Mouse (Mus musculus) hindbrain, postnatal 0 days (tissue): ENCODE results near the gene Kcne2. TPM values are rescaled to one million over a fixed set of nuclear protein-coding genes. Genes with fewer than 3 reads are reported as not detected.

Source experiments
- ATAC-seq: fragments of 200-750 bp; cut with Nextera tagmentation; 2 replicates; pipeline ENCODE4 v1.8.0; 2017; ENCODE audit warnings: mild to moderate bottlenecking, moderate TSS enrichment, moderate library complexity
- DNase-seq: peaks from one replicate; pipeline ENCODE4 v3.0.0-alpha.2; 2015; ENCODE audit warnings: low spot score
- H3K27ac ChIP-seq: fragments of 300-500 bp; sonication (generic); 2 replicates; pipeline ENCODE4 v1.5.1; 2014; ENCODE audit warnings: mild to moderate bottlenecking
- H3K27me3 ChIP-seq: fragments of 300-500 bp; sonication (generic); 2 replicates; pipeline ENCODE4 v1.6.1; 2014; ENCODE audit warnings: low read length, mixed read lengths; ENCODE audit not compliant: insufficient read depth
- H3K36me3 ChIP-seq: fragments of 300-500 bp; sonication (generic); 2 replicates; pipeline ENCODE4 v1.6.1; 2014; ENCODE audit warnings: low read length, mixed read lengths; ENCODE audit not compliant: insufficient read depth
- H3K4me1 ChIP-seq: fragments of 300-500 bp; sonication (generic); 2 replicates; pipeline ENCODE4 v1.6.1; 2014; ENCODE audit warnings: antibody characterized with exemption, low read length, mixed read lengths; ENCODE audit not compliant: insufficient read depth
- H3K4me2 ChIP-seq: fragments of 300-500 bp; sonication (generic); 2 replicates; pipeline ENCODE4 v1.6.1; 2014; ENCODE audit warnings: low read depth, mild to moderate bottlenecking, low read length, moderate library complexity, mixed read lengths
- H3K4me3 ChIP-seq: fragments of 300-500 bp; sonication (generic); 2 replicates; pipeline ENCODE4 v1.5.1; 2014; ENCODE audit warnings: low read length
- H3K9ac ChIP-seq: fragments of 300-500 bp; sonication (generic); replicated peaks from 2 replicates; pipeline ENCODE4 v1.6.1; 2014; ENCODE audit warnings: mild to moderate bottlenecking, low read length, moderate library complexity, mixed read lengths
- H3K9me3 ChIP-seq: fragments of 300-500 bp; sonication (generic); 2 replicates; pipeline ENCODE4 v1.6.1; 2016; ENCODE audit warnings: low read length, mixed read lengths
- CTCF ChIP-seq: IDR thresholded peaks from 2 replicates; pipeline ENCODE4 v1.5.1; 2016; ENCODE audit warnings: antibody characterized with exemption, control low read depth, low read depth
- WGBS: fragments of 180-500 bp; shearing (Covaris S2); extraction: QIAGEN DNeasy Blood & Tissue Kit; methylation state at CpG from one replicate; pipeline ENCODE4 v1.1.7; 2014; 5-methylcytosine and 5-hydroxymethylcytosine counted together
- polyA plus RNA-seq: library from polyadenylated mRNA; unstranded; fragments of >200 nt; fragmentation: Nextera tagmentation; extraction: Ambion mirVana; gene quantifications from 2 replicates; pipeline ENCODE4 v1.2.1, GENCODE M21; 2015
- total RNA-seq: library from RNA; depleted of rRNA; stranded (reverse); fragments of >200 nt; gene quantifications from 2 replicates; pipeline ENCODE4 v1.2.3, GENCODE M21; 2014; rRNA removed

Gene Kcne2
- total and polyA plus RNA-seq, 2 experiments from 2014 or later: 8.2 to 19.1 TPM

DNA sequence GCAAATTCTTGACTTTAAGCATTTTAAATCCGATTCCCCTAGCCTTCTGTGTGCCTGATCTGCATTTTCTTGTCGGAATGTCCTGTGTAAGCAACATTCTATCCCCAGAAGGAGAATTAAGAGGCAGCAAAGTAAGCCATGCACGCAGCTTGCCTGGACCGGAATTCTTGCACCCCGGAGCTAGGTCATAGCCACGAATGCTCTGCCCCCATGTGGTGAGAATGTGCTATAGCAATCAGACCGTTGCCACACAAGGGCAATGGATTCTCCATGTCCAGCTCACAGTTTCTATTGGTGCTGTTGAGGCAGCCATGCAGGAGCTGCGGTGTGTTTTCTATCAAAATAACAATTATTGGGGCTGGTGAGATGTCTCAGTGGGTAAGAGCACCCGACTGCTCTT, 44.1 kb downstream of the Kcne2 start:
- 6% methylated on average over 9 of the region's 9 CpGs for WGBS
- H3K4me2 ChIP-seq: no peak overlapping the region
- peak; percentile 96 for TF ChIP-seq CTCF
- no peaks in the 10 kb centered on the region for H3K9me3 ChIP-seq
- no peak overlapping the region for H3K9ac ChIP-seq
- H3K27me3 ChIP-seq: no peaks in the 10 kb centered on the region
- H3K4me1 ChIP-seq: no peaks in the 10 kb centered on the region
- peak; percentile 91 for DNase-seq
- H3K4me3 ChIP-seq: no peak overlapping the region
- H3K36me3 ChIP-seq: no peaks in the 10 kb centered on the region
- no peak overlapping the region for H3K27ac ChIP-seq
- ATAC-seq: peak; percentile 60; the same call in 1 of the 2 replicates

- no peaks in the 10 kb centered on the region for H3K27me3 ChIP-seq
These were observed 48.7 kb downstream of the Kcne2 start for GRCm38 (mm10) chr16:92340612-92341511.

DNA sequence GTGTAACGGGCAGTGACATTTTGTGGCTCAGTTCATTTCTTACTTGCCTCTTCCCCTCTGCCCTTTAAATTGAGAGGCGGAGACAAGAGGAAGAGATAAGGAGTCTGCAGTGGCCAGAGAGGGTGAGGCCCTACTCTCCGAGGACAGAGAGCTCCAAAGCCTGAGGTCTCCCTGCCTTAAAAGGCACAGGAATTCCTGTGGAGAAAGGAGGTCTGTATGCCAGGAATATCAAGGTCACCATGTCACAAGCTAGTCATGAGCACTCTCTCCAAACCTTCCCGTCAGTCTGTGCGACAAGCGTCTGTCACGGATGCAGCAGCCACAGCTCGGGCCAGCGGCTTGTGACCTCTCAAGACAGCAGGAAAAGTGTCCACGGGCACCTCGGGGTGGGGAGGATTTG, 53.0 kb downstream of the Kcne2 start:
- 62% methylated on average over 11 of the region's 11 CpGs for WGBS
- no peaks in the 10 kb centered on the region for H3K9me3 ChIP-seq
- no peak overlapping the region for H3K27ac ChIP-seq
- no peaks in the 10 kb centered on the region; the same call in 1 of the 2 replicates for H3K4me1 ChIP-seq
- no peak for TF ChIP-seq CTCF
- no peak for ATAC-seq
- no peak overlapping the region for H3K4me3 ChIP-seq
- no peak overlapping the region for H3K4me2 ChIP-seq
- H3K9ac ChIP-seq: no peak overlapping the region
- H3K27me3 ChIP-seq: no peaks in the 10 kb centered on the region
- H3K36me3 ChIP-seq: no peaks in the 10 kb centered on the region
- no peak for DNase-seq

More at GRCm38 (mm10) chr16:92340612-92341511, 48.7 kb downstream of the Kcne2 start:
- WGBS: 27% methylated on average over 27 of the region's 27 CpGs
- Histone ChIP-seq H3K4me3 (peak overlapping the region; percentile 4; the same call in 1 of the 2 replicates), H3K36me3 (no peaks in the 10 kb centered on the region), H3K9ac (0 out of 2 replicates have a peak overlapping the region, but pooled peaks have one; percentile 1), H3K27ac (no peak overlapping the region), H3K4me2 (peak overlapping the region; percentile 44), H3K9me3 (no peaks in the 10 kb centered on the region), H3K4me1 (no peaks in the 10 kb centered on the region)
- TF ChIP-seq CTCF: peak; percentile 87
- ATAC-seq: peak; percentile 80
- peak; percentile 92 for DNase-seq

DNA sequence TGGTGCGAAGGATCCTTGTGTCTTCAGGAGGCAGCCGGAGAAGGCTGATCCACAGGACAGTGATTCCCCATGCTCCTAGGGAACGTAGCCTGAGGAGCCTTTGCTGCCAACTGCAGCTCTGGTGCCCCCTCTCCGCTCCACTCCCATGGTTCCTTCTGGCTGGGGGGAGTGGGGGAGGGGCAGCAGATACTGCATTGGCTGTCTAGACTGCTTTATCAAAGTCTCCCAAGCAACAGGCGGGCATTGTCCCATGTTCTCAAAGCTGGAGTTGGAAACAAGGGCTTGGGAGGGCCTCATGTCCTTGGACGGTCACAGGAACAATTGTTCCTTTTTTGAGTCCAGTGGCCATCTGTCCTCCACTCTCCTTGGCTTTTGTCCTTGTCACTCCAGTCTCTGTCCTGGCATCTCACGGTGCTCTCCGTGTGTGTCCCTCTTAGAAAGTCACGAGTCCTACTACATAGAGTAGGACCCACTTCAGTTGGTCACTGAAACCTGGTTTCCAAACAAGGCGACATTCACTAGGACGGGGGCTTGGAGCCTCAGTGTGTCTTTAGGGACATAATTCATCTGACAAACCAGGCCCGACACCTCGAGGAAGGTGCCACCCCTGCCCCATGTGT, 54.2 kb downstream of the Kcne2 start:
- ATAC-seq: peak; percentile 75
- 35% methylated on average over 13 of the region's 13 CpGs for WGBS
- H3K36me3 ChIP-seq: no peaks in the 10 kb centered on the region
- DNase-seq: peak; percentile 72
- TF ChIP-seq CTCF: no peak
- H3K4me2 ChIP-seq: no peak overlapping the region
- no peak overlapping the region for H3K9ac ChIP-seq
- H3K27me3 ChIP-seq: no peaks in the 10 kb centered on the region
- no peak overlapping the region for H3K27ac ChIP-seq
- H3K4me3 ChIP-seq: no peak overlapping the region
- no peaks in the 10 kb centered on the region; the same call in 1 of the 2 replicates for H3K4me1 ChIP-seq
- H3K9me3 ChIP-seq: no peaks in the 10 kb centered on the region

Other genes with a start within 250 kb of the Kcne2 start
- 24.9 and 33.2 TPM in 2 replicates for gene Mrps6, start 234.1 kb upstream of the Kcne2 start, total RNA-seq
- gene Mrps6, start 234.1 kb upstream of the Kcne2 start, polyA plus RNA-seq: 181 and 183 TPM in 2 replicates
- not detected in 2 replicates for gene Gm49711, start 234.1 kb upstream of the Kcne2 start, total RNA-seq
- 0.58 and 0.82 TPM in 2 replicates for gene Gm49711, start 234.1 kb upstream of the Kcne2 start, polyA plus RNA-seq
- 23.9 and 30.9 TPM in 2 replicates for gene Slc5a3, start 234.1 kb upstream of the Kcne2 start, total RNA-seq
- gene Slc5a3, start 234.1 kb upstream of the Kcne2 start, polyA plus RNA-seq: 9.6 and 10.0 TPM in 2 replicates
- 1.5 and 10.4 TPM in 2 replicates for gene Smim11, start 8.9 kb downstream of the Kcne2 start, total RNA-seq
- gene Smim11, start 8.9 kb downstream of the Kcne2 start, polyA plus RNA-seq: 56.0 and 73.6 TPM in 2 replicates
- gene Fam243, start 29.1 kb downstream of the Kcne2 start, total RNA-seq: not detected in 2 replicates
- gene Fam243, start 29.1 kb downstream of the Kcne2 start, polyA plus RNA-seq: not detected in 2 replicates
- gene Kcne1, start 67.1 kb downstream of the Kcne2 start, total RNA-seq: 0.05 TPM in 1 of 2 replicates, not detected in the other
- gene Kcne1, start 67.1 kb downstream of the Kcne2 start, polyA plus RNA-seq: 0.16 and 0.42 TPM in 2 replicates
- 78.9 and 87.1 TPM in 2 replicates for gene Rcan1, start 178.5 kb downstream of the Kcne2 start, total RNA-seq
- gene Rcan1, start 178.5 kb downstream of the Kcne2 start, polyA plus RNA-seq: 63.0 and 67.4 TPM in 2 replicates
- 4.5 and 6.2 TPM in 2 replicates for gene Clic6, start 193.3 kb downstream of the Kcne2 start, total RNA-seq
- 7.7 and 8.9 TPM in 2 replicates for gene Clic6, start 193.3 kb downstream of the Kcne2 start, polyA plus RNA-seq